Mouse (Mus musculus) thymus, postnatal 10 days (tissue): ENCODE results near the gene Rragd.
A peak's percentile ranks its signal among the peaks of the same experiment; 100 is the strongest.
"Not testable (repeated sequence)": the region's sequence is repeated elsewhere in the genome, so short reads cannot be mapped to it uniquely, and the experiment has no call there.

Experiments
- DNase-seq, 2 experiments: peaks; one replicate each; pipeline ENCODE4 v3.0.0; 2021; ENCODE audit warnings: low spot score in 2 of 2

Rragd gene

DNA sequence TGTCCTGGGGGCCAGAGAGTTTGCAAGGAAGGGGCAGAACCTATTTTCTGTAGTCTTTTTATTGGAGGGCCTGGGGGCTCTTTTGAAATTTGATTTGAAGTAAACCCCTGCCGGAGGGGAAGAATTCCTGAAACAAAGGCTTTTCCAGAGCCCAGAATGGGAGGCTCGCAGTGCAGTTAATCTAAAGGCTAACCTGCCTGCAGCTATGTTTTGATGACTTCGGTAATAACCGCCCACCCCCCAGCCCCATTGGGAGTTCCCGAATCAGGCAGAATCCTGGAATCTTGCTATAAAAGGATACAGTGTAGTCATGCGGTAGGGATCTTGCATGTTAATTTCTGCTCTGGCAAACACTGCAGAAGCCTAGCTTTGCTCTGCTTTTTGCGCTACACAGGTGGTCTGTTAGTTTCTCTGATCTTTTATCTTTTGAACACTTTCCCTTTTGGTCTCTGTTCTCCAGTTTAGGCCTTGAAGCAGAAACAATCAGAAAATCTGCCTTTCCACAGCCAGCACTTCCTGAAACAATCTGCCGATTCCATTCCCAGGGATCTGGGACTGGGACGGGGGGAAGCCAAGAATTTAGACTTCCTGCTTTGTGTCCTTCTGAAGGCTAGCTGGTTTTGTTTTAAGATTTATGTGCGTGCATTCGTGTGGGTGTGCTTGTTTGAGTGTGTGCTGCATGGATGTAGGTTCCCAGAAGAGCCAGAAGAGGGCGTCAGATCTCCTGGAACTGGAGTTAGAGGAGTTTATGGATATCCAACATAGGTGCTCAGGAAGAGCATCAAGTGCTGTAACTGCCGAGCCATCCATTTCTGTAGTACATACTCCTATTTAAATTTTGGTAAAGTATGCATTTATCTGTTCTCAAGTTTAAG lies 2.2 kb downstream of the Rragd start:
- DNase-seq: peak; percentile 7 to 32

DNA sequence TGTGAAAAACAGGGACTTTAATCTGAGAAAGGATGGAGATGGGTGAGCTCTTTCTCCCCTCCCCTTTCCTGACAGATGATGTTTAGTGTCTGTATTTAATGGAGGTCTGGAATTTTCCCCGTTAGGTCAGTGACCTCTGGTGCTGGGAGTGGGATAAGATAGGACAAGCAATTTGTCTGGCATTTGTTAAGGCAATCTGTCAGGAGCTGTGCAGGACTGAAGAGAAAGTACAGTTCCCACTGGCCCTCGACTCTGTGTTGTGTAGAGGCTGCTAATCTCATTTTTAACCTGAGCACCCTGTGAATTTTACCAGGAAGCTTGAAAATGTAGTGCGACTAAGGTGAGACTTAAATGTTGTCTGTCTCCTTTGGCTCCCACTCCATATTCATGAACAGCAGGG lies 2.8 kb downstream of the Rragd start:
- DNase-seq: no peak

DNA sequence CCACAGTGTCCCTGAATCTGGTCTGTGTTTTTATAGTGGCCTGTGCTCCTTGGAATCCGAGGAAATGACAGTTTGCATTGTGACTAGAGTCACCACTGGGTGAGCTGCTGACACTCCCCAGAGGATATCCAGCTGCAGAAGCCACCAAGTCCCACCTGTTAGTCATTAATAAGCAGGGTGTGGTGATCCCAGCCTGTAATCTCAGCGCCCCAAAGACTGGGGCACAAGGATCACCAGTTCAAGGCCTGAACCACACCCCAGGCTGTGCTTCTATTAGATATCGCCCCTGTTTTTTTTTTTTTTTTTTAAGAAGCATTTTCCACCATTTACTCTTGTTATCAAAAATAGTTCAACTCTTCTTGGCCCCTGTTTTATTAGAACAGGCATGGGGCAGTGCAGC lies 4.2 kb downstream of the Rragd start:
- DNase-seq: no peak

DNA sequence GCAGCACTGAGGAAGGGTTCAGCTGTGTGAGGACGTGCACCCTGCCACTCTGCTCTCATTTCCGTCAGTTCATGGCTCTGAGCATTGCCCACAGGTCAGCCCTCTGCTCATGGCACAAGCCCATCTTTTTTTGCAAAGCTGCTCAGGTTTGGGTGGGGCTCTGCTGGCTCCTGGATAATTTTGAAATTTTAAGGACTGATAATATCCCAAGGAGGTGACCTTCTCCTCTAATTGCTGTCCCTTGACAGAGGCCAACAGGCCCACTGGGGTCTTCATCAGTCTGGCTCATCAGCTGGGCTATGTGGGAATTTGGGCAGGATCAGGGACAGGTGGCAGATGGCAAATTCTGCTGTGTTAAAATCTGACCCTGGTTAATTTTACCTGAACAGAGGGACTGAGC lies 6.5 kb downstream of the Rragd start:
- DNase-seq: no peak

DNA sequence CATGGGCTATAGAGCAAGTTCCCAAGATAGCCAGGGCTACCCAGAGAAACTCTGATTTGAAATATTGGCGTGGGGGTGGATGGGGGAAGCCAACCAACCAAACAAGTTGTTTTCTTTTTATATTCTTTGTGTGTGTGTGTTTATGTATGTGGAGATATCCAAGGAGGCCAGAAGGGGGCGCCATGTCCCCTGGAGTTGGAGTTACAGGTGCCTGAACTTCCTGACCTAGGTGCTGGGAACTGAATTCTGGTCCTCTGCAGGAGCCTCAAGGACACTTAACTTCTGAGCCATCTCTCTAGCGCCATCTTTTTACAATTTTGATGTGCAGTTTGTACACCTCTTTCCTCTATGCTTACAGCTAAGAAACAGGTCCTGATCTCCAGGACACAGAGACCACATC lies 11.3 kb downstream of the Rragd start:
- DNase-seq: no peak

DNA sequence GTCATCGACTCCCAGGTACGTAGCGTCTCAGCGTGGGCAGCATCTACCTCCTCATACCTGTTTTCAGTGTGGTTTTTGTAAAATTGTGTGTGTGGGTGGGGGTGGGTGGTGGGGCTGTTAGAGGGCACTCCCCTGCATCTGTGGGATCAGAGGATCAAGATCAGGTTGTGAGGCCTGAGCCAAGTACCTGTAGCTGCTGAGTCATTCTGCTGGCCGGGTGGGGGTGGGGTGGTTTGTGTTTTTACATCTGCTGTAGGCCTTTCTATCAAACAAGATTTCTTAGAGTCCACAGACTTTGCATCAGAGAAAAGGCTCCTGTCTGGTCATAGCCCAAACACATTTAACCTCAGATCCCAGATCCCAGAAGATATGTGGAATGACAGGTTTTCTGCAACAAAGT lies 13.2 kb downstream of the Rragd start:
- no peak for DNase-seq

DNA sequence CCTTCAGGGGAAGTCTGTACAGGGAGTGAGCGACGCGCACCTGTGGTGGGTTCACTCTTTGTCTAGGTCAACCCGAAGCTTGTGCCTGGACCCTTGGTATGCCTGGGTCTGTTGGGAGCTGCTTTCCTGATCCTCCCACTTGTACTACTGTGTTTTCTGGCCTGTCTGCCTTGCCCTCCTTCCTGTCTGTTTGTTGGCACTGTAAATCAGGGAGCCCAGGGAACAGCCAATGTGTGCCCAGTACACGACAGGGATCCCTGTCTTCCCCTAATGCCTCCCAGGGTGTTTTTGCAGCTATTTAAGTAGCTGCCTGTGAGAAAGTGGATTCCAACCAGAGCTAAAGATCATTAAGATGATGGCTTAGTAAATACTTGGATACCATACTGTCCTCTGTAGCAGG lies 14.7 kb downstream of the Rragd start:
- DNase-seq: no peak

DNA sequence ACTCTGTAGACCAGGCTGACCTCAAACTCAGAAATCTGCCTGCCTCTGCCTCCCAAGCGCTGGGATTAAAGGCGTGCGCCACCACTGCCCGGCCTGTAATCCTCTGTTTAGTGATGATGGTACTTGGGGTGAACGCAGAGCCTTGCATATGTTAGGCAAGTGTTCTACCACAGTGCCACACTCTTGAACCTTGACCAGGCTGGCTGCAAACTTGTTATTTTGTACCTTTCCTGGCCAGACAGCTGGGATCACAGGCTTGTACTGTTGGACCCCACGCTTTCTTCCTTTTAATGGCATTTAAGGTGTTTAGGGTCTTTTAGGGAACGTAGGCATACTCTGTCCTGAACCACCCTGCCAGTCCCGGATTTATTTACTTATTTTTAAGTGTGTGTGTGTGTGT lies 16.2 kb downstream of the Rragd start:
- no peak for DNase-seq

DNA sequence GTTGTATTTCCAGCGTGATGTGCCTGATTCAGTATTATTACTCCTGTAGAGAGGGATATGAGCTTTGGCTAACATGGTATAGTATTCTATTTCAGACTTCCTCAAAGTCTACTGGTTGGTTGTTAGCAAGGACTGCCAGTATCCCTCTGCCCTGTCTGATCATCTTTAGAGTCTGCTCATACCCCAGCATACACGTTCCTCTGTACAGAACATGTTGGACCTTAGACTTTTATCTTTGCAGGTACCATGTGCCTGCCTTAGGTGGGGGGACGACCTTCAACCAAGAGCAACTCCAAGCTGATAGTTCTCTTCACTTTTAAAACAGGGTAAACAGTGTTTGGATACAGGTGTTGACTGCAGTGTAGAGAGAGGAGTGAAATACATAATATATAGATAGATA lies 19.2 kb downstream of the Rragd start:
- DNase-seq: no peak

DNA sequence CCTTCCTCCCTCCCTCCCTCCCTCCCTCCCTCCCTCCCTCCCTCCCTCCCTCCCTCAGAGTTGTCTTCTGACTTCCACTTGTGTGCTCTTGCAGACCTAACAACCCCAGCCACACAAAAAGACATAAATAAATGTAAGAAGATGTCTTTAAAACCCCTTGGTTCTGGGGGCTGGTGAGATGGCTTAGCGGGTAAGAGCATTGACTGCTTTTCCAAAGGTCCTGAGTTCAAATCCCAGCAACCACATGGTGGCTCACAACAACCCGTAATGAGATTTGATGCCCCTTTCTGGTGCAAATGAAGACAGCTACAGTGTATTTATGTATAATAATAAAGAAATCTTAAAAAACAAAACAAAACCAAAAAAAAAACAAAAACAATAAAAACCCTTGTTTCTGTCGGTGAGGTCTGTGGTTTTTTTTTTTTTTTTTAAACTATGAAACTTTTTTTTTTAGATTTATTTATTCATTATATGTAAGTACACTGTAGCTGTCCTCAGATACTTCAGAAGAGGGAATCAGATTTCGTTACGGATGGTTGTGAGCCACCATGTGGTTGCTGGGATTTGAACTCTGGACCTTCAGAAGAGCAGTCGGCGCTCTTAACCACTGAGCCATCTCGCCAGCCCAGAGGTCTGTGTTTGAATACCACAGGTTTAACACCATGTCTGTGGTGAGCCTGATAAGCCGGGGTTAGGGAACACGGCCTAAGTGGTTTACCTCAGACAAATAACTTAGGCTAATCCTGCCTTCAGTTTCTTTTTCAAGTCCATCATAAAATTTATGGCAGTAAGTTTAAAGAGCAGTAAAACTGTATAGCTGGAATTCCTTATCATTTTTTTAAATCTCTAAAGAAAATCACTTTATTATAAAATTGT lies 23.0 kb downstream of the Rragd start:
- DNase-seq: not testable (repeated sequence)

DNA sequence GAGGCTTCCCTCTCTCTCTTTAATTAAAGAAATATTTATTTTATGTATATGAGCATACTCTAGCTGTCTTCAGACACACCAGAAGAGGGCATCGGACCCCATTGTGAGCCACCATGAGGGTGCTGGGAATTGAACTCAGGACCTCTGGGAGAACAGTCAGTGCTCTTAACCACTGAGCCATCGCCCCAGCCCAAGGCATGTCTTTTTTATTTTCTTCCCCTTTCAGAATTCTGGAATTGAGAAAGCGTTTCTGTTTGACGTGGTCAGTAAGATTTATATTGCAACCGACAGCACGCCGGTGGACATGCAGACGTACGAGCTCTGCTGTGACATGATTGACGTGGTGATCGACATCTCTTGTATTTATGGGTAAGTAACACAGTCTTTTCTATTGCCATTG lies 24.0 kb downstream of the Rragd start:
- no peak for DNase-seq

DNA sequence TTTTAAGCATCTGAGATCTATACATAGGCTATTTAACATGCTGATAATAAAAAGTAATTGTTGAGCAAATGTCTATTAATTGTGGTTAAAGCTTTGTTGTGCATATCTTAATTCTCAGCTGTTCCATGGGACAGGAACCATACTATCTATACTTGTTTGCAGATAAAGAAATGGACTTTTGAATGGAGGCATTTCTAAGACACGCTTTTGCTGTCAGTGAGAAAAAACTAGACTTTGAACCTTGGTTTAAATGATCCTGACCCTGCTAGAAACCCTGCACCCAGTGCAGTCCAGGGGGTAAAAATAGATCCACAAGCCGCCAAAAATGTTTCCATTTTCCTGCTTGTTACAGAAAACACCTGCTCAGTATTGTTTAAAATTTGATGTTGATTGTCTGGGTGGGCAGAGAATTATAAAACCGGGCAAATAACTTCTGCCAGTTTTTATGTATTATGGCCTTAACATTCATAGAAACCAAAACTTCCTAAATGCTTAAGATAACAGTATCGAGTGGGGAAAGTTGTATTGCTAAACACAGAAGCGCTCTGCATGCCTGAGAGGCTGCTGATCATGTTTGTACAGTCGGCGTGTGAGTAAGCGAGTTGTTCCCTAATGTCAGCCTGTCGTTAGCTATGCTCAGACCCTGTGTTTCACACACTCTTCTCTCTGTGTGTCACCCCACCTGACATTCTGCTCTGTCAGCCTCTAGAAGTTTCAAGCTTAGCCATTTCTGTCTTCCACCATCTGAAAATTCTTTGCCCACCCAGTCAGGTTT lies 24.8 kb downstream of the Rragd start:
- DNase-seq: no peak

DNA sequence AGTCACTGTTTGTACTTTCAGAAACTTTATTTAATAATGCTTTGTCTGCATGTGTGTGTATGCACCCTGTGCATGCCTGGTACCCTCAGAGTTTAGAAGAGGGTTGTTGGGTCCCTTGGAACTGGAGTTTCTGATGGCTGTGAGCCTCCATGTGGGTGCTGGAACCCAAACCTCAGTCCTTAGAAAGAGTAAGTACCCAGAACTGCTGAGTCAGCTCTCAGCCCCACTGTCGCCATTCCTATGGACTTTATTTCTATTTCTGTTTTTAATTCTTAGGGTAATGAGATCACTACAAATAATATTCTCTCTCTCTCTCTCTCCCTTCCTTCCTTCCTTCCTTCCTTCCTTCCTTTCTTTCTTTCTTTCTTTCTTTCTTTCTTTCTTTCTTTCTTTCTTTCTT lies 27.2 kb downstream of the Rragd start:
- no peak for DNase-seq

DNA sequence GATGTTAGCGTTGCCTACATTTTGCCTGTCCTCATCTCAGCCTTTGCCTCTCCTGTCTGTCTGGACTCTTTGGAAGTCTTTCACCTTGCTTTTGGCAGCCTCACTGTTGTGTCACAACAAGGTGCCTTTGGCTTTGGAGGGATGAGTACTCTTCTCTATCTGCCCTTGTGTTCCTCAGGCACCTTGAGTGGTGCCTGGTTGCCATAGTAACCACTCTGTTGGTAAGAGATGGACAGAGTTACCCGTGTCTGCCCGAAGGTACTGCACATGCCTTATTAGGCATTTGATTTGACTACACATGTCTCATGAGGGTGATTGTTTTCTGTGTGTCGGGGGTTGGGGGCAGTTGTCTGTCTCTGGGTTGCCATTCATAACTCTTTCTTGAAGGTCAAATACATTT lies 29.6 kb downstream of the Rragd start:
- DNase-seq: no peak

DNA sequence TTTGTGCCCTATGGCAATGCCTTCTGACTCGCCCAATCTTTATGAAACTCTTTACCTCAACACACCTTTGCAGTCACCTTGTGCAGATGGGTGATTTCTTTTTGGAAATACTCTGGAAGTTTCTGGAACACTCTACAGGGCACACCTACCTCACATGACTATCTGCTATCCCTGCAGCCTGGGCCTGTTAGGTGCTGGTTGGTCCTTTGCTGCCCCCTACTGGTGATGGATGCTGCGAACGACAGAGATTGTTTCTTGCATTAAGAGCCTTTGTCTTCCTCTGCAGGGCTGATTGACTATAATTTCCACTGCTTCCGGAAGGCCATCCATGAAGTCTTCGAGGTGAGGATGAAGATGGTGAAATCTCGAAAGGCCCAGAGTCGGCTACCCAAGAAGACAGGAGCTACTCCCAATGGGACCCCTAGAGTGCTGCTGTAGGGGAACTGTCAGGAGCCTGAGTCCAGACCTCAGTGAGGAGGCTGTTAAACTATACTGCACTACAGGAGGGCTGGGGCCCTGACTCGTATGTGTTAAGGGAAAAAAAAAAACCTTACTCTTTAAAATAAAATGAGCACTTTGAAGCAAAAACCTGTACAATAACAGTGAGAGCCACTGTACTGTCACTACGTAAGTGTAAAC lies 35.6 kb downstream of the Rragd start:
- peak; percentile 67 to 95 for DNase-seq

DNA sequence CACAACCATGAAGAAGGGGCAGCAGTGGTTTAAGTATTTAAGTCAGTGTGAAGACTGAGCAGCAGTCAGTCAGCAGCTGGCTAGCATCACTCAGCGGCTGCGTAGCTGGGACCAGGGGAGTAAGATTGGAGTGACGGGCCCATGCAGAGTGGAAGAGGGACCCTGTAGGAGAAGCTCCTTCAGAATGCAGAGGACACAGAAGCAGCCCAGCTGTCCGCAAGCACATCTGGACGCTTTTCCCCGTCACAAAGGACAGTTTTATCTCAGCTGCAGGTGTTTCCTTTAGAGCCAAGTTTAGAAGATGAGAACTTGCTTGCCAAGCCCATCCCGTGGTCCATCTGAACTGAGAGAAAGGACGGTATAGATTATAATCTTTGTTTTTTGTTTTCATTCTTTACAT lies 41.6 kb downstream of the Rragd start:
- no peak for DNase-seq

DNA sequence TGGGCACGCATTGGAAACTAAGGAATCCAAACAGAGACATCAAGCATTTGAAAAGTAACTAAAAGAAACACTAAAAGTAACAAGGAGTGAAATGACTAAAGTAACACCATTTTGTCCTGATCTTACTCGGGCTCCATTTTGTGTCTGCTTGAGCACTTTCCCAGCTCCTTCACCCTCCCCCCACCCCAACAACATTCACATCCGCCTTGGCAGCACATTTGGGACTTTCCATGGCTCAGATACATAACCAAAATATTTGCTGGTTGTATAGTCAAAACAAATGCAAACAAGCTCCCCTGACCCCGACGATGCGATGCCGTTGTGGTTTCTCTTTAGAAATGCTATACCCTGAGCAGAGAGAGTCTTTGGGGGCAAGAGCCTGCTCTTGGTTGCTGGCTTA lies 46.3 kb downstream of the Rragd start:
- no peak for DNase-seq

DNA sequence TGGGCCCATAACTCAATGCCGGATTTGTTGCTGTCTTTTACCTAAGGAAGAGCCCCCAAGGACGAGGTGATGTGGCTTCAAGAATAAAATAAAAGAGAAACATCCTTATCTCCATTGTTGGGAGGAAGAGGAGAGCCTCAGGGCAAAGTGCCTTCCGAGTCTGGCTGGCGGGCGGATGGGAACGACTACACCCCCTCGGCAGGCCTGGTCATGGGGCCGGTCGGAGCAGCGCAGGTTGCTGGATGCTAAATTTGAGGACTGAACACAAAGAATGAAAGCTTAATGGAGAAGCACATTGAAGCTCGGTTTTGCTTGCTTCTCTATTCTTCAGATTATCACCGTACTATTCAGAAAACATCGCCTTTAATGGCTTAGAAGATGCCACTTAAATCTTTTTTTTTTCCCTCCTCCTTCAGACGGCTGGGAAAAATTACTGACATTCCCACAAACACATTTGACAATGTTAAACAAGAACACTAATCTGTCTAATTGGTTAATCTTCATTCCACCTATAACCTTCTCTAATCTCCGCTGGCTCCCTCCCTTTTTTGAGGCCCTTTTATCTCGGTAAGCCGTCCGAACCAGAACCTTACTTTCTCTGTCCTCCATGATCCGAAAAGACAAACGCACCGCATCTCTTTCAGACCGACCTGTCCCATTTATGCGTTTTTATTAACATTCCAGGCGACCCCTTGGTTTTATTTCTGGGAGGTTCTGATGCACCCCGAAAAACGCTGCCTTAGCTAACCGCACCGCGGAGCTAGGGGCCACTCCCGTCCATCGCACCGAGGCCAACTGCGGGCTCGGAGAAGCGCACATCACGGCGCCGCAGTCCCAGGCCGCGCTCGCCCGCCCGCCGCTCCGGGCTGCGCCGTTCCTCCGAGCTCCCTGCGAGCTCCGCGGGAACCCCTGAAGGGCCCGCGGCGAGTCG lies 47.7 kb downstream of the Rragd start:
- no peak for DNase-seq

DNA sequence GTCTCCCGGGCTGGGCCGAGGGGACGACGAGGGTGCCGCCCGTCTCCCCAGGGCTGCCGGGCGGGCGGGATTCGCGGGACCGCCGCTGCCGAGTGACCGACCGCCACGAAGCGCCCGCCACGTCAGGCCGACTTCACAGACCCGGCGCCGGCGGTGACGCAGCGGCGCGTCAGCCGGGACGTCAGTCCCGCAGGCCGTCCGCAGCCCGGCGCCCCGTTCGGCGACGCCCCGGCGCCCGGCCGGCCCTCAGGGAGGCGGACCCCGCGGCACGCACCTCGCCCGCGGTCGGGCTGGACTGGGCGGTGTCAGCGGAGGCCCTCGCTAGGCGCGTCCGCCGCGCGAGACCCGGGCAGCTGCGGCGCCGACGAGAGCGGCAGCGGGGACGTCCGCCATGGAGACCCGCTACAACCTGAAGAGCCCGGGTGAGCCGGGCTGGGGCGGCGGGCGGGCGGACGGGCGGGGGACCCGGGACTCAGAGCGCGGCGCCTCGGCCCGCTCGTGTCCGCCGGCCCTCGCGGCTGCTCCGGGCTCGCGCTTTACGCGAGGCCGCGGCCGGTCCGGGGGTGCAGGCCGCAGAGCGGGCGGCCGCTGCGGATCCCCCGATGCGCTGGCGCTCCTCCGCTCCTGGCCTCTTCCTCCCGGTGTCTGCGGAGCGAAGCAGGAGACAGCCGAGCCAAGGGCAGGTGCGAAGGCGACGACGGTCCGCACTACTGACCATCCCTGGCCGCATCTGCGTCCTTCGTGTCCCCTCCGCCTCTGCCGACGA lies 48.5 kb downstream of the Rragd start, which contains the start of gene Ube2j1:
Ube2j1 (plus strand) TSS at position 222 of the 766 bp plus-strand sequence.
- DNase-seq: peak; percentile 44 to 57

DNA sequence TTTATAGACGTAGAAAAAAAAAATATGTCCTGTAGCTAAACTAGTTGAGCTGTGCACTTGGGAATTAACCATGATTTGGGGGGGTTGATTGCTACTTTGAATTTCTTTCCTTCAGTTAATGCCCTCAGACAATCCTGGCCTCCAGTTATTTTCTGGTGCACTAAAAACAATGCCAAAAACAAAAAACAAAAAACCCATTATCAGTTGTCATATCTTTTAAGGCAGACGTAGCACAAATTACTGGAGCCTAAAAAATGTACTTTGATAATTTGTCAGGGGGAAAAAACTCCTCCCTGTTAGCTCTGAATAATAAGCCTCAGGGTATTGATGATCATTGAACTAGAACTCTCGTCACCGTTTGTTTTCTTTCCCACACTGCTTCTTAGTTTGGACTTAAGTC lies 49.2 kb downstream of the Rragd start:
- no peak for DNase-seq
